Mouse (Mus musculus) lung, adult 18-20 months (tissue): ENCODE measurements around the gene Olfr968.

Source experiments
- DNase-seq, 2 experiments: peaks; one replicate each; pipeline ENCODE4 v3.0.0; 2022; ENCODE audit warnings: mixed read lengths in 2 of 2

The Olfr968 gene

DNA sequence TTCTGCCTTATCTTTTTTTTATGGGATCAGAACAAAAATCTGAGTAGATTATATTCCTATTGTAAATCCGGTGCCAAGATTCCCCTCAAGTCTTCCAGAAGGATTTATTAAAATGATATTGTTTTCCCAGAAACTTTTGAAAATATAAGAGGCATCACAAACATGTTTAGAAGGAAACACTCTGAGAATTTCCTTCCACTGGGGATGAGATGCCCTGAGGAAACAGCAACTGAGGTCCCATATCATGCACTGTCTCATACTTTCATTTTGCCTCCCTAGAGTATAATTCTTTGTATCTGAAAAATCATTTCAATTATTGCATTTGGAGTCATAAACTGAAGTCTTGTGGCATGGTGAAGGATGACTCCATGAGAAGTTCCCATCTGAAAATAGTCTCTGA, at the start of gene Olfr968:
Gene Olfr968 (minus strand): TSS at position 101 of the 400 bp plus-strand sequence.
- no peak for DNase-seq

DNA sequence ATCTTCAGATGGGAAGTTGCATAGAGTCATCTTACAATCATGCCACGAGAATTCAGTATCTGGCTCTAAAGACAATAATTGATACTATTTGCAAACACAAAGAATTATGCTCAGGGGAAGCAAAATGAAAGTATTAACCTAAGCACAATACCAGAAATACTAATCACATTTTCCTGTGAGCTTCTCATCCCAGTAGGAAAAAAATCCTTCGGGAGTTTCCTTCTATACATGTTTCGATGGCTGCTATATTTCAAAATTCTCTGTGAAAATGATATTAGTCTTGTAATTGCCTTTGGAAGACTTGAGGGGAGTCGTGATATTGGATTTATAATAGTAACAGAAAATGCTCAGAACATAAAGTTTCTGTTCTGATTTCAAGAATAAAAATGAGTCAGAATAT, 25.5 kb upstream of the Olfr968 start, which contains the start of gene Olfr970:
Gene Olfr970 (plus strand): TSS at position 301 of the 400 bp plus-strand sequence.
- no peak for DNase-seq

DNA sequence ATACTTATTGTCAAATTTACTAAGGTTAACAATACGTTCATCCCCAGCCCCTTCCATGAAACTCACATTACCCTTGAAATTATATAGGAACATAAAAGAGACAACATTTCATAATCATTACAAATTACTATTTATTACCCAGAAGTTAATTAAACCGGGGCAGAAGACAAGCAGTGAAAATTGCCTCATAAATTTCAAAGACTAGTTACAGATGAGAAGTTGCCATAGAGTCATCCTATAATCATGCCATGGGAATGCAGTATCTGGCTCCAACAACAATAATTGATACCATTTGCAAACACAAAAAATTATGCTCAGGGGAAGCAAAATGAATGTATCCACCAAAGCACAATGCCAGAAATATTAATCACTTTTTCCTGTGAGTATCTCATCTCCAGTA, 7.5 kb upstream of the Olfr968 start, which contains the start of gene Olfr969:
Gene Olfr969 (plus strand): TSS at position 388 of the 400 bp plus-strand sequence.
- no peak for DNase-seq

DNA sequence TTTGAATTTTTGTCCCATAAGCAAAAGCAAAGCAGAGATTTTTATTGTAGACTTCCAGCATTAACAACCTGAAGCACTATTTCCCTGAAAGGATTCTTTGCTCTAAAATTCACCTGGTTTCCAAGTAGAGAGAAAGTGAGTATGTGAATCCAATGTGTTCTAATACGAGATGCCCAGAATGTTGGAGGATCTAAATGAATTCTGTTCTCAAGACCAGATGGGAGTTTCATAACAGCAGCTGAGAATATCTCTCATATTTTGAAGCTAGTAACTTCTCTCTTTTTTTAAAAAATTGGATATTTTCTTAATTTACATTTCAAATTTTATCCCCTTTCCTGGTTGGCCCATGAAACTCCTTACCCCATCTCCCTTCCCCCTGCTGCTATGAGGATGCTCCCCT, 36.6 kb downstream of the Olfr968 start:
- DNase-seq: no peak

- no peak for DNase-seq
These were observed 37.1 kb downstream of the Olfr968 start, which contains the start of gene Olfr967 for GRCm38 (mm10) chr9:39745949-39746348. Gene Olfr967, plus strand, starts transcription at chr9:39746249.

- no peak for DNase-seq
These were observed 42.3 kb downstream of the Olfr968 start for GRCm38 (mm10) chr9:39740741-39741140.

DNA sequence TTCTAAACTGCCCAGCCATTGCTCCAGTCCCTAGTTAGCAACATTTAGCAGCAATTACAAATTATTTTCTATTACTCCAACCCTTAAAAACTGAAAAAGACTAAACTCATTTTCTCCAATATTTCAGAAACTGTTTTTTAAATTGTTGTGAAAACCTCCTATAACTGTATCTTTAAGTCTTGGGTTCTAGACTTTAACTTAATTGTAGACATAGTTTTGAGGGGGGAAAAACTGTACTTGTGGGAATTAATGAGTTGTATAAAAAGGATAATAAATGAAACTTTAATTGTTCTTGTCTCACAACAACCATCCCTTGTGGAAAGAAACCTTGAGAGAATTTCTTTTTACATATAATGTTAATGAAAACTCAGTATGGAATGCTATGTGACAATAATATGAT, 52.4 kb downstream of the Olfr968 start, which contains the start of gene Olfr150:
Gene Olfr150 (plus strand): TSS at position 301 of the 400 bp plus-strand sequence.
- no peak for DNase-seq
